ENCODE assay signal across 23 mouse cellular contexts in the genomic region with DNA sequence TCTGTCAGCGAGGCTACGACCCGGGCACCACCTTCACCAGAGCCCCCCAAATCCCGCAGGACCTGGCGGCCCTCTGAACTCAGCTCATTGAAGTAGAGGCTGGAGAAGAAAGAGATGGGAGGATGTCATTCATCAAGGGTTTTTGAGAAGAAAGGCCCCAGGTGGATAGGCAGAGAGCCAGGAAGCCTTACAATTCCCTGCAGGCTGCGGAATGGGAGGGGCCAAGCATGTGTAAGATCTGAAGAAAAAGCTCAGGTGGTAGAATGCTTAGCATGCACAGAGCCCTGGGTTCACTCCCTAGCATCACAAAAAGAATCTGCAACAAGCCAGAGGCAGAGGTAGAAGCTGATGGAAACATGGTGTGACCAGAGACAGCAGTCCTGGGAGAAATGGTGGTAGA. TPM values are rescaled to one million over a fixed set of nuclear protein-coding genes. Genes with fewer than 3 reads are reported as not detected.
DNase-seq lines count a peak whose midpoint lies in the region; ATAC-seq lines count a peak whose summit lies in the region.
"Had no signal": no experiment of that assay in that cellular context is flagged by ENCODE, and none has a peak within 500 bp of the region (broad histone marks: within the 10 kb centered on the region; RNA-seq: fewer than 3 reads in every experiment).

No protein-coding gene starts in this region.

- H3K9ac ChIP-seq in hindbrain, embryonic 13.5 days = no peak overlapping the region; the same call in 1 of the 2 replicates
- H3K9ac ChIP-seq in hindbrain, embryonic 11.5 days (ENCODE audit: low read depth, low read length) = no peak overlapping the region
- H3K9ac ChIP-seq in limb, embryonic 12.5 days (replicated peaks) = no peak overlapping the region
- H3K9ac ChIP-seq: embryonic facial prominence, embryonic 15.5 days; hindbrain, embryonic 15.5 days; liver, embryonic 15.5 days; neural tube, embryonic 12.5 days had no signal

- no peak for DNase-seq in hindbrain, embryonic 11.5 days (ENCODE audit: low spot score)
- DNase-seq in embryonic facial prominence, embryonic 10.5 days (ENCODE audit: low spot score) = no peak
- DNase-seq in thymus, postnatal 14 days = peak; percentile 80
- no peak for DNase-seq in left cerebral cortex, postnatal 36 days (ENCODE audit: low spot score in 2 of 2)
- DNase-seq in layer of hippocampus, adult 8-10 months (ENCODE audit: low spot score in 2 of 2) = no peak
- DNase-seq in frontal cortex, postnatal 10 days (ENCODE audit: low spot score in 2 of 2) = no peak
- DNase-seq: cerebellum, adult 11-12 months; kidney, adult 11 months; kidney, postnatal 10 days; layer of hippocampus, postnatal 36 days; lung, postnatal 10 days had no signal

- H3K4me2 ChIP-seq in hindbrain, embryonic 13.5 days = no peak overlapping the region
- no peak overlapping the region; the same call in 1 of the 2 replicates for H3K4me2 ChIP-seq in hindbrain, embryonic 11.5 days (replicated peaks; ENCODE audit: low read depth, low read length)
- H3K4me2 ChIP-seq in limb, embryonic 12.5 days = no peak overlapping the region
- H3K4me2 ChIP-seq: embryonic facial prominence, embryonic 15.5 days; hindbrain, embryonic 15.5 days; liver, embryonic 15.5 days; neural tube, embryonic 12.5 days had no signal

- no peaks in the 10 kb centered on the region for H3K36me3 ChIP-seq in hindbrain, embryonic 13.5 days
- H3K36me3 ChIP-seq in hindbrain, embryonic 11.5 days (ENCODE audit: control insufficient read depth, insufficient read depth, low read length) = no peaks in the 10 kb centered on the region
- no peaks in the 10 kb centered on the region for H3K36me3 ChIP-seq in embryonic facial prominence, embryonic 10.5 days (replicated peaks)
- H3K36me3 ChIP-seq in limb, embryonic 12.5 days = no peaks in the 10 kb centered on the region
- H3K36me3 ChIP-seq: hindbrain, embryonic 15.5 days; liver, embryonic 15.5 days; neural tube, embryonic 12.5 days had no signal

- no peaks in the 10 kb centered on the region for H3K9me3 ChIP-seq in hindbrain, embryonic 13.5 days
- no peaks in the 10 kb centered on the region for H3K9me3 ChIP-seq in hindbrain, embryonic 11.5 days (ENCODE audit: control insufficient read depth, low read length)
- no peaks in the 10 kb centered on the region for H3K9me3 ChIP-seq in embryonic facial prominence, embryonic 10.5 days
- H3K9me3 ChIP-seq in limb, embryonic 12.5 days = no peaks in the 10 kb centered on the region
- H3K9me3 ChIP-seq: embryonic facial prominence, embryonic 15.5 days; hindbrain, embryonic 15.5 days; liver, embryonic 15.5 days; neural tube, embryonic 12.5 days had no signal

- peak overlapping the region; percentile 85 for H3K27ac ChIP-seq in hindbrain, embryonic 13.5 days
- no peak overlapping the region for H3K27ac ChIP-seq in hindbrain, embryonic 11.5 days (ENCODE audit: low read depth, low read length)
- H3K27ac ChIP-seq in embryonic facial prominence, embryonic 10.5 days (replicated peaks) = 0 out of 2 replicates have a peak overlapping the region, but pooled peaks have one; percentile 48
- H3K27ac ChIP-seq in limb, embryonic 12.5 days = 0 out of 2 replicates have a peak overlapping the region, but pooled peaks have one; percentile 4
- H3K27ac ChIP-seq: embryonic facial prominence, embryonic 15.5 days; liver, embryonic 15.5 days; neural tube, embryonic 12.5 days had no signal

- intact Hi-C loops in left cerebral cortex, postnatal 36 days (cut with DNase I) = no loop called here

- no peak for ATAC-seq in hindbrain, embryonic 13.5 days (ENCODE audit: low FRiP score)
- ATAC-seq in hindbrain, embryonic 11.5 days (ENCODE audit: low FRiP score) = no peak
- no peak for ATAC-seq in limb, embryonic 12.5 days (ENCODE audit: insufficient number of reproducible peaks, insufficient read depth, low FRiP score, low TSS enrichment, low read depth)
- ATAC-seq: Patski had no signal

- H3K27me3 ChIP-seq in hindbrain, embryonic 13.5 days = peaks cover 14% of the 10 kb centered on the region; the same call in 1 of the 2 replicates
- H3K27me3 ChIP-seq in hindbrain, embryonic 11.5 days (ENCODE audit: control insufficient read depth, insufficient read depth, low read length) = no peaks in the 10 kb centered on the region
- H3K27me3 ChIP-seq in embryonic facial prominence, embryonic 10.5 days (replicated peaks; ENCODE audit: low read depth, poor library complexity, severe bottlenecking) = peaks cover 30% of the 10 kb centered on the region
- H3K27me3 ChIP-seq in limb, embryonic 12.5 days = peaks cover 12% of the 10 kb centered on the region
- H3K27me3 ChIP-seq: embryonic facial prominence, embryonic 15.5 days; hindbrain, embryonic 15.5 days; neural tube, embryonic 12.5 days had no signal

- H3K4me3 ChIP-seq in hindbrain, embryonic 13.5 days = no peak overlapping the region
- H3K4me3 ChIP-seq in hindbrain, embryonic 11.5 days (ENCODE audit: low read depth, low read length) = no peak overlapping the region
- no peak overlapping the region for H3K4me3 ChIP-seq in embryonic facial prominence, embryonic 10.5 days
- no peak overlapping the region for H3K4me3 ChIP-seq in limb, embryonic 12.5 days (replicated peaks)
- H3K4me3 ChIP-seq: embryonic facial prominence, embryonic 15.5 days; hindbrain, embryonic 15.5 days; liver, embryonic 15.5 days; neural tube, embryonic 12.5 days had no signal

- H3K4me1 ChIP-seq in hindbrain, embryonic 13.5 days (replicated peaks) = peaks cover 49% of the 10 kb centered on the region
- no peaks in the 10 kb centered on the region; the same call in none of the 2 replicates for H3K4me1 ChIP-seq in hindbrain, embryonic 11.5 days (replicated peaks; ENCODE audit: control insufficient read depth, insufficient read depth, low read length)
- peaks cover 37% of the 10 kb centered on the region for H3K4me1 ChIP-seq in embryonic facial prominence, embryonic 10.5 days
- H3K4me1 ChIP-seq in limb, embryonic 12.5 days (replicated peaks) = peaks cover 32% of the 10 kb centered on the region

- 81% methylated on average over 6 of the region's 6 CpGs for WGBS in hindbrain, embryonic 13.5 days
- 82% methylated on average over 6 of the region's 6 CpGs for WGBS in hindbrain, embryonic 11.5 days
- WGBS in embryonic facial prominence, embryonic 10.5 days = 81% methylated on average over 6 of the region's 6 CpGs
- 73% methylated on average over 6 of the region's 6 CpGs for WGBS in limb, embryonic 12.5 days

RNA-seq across cellular contexts. Expression of a gene that starts 2.2 kb away (rescaled TPM):
- polyA plus RNA-seq in hindbrain, embryonic 13.5 days (2015; fragmentation: Nextera tagmentation; extraction: Ambion mirVana) = 0.17 and 0.48 TPM in 2 replicates
- 0.13 TPM in 1 of 2 replicates, not detected in the other for polyA plus RNA-seq in hindbrain, embryonic 11.5 days (2014; fragmentation: Nextera tagmentation; extraction: Ambion mirVana)
- 0.09 TPM in 1 of 2 replicates, not detected in the other for polyA plus RNA-seq in embryonic facial prominence, embryonic 10.5 days (2016; fragmentation: Nextera tagmentation; extraction: Ambion mirVana)
- not detected in 2 replicates for polyA plus RNA-seq in limb, embryonic 12.5 days (2016; fragmentation: Nextera tagmentation; extraction: Ambion mirVana)
- under 1 TPM; 0.57 to 0.82 TPM for total RNA-seq in left cerebral cortex, postnatal 36 days (2021)
- total RNA-seq in layer of hippocampus, adult 8-10 months (2022) = 1 to 10 TPM in 3 of 4 experiments, under 1 TPM in 1; 0.49 to 2.0 (median 1.1) TPM
- total RNA-seq: adrenal gland, adult 2 months; common myeloid progenitor, adult 5-6 weeks had no signal
- polyA plus RNA-seq: adrenal gland, adult 2 months; heart, embryonic 14.5 days; liver, embryonic 15.5 days had no signal

RNA-seq across cellular contexts. Expression of a gene that starts 13.0 kb away (rescaled TPM):
- polyA plus RNA-seq in hindbrain, embryonic 13.5 days (2015; fragmentation: Nextera tagmentation; extraction: Ambion mirVana) = not detected in 2 replicates
- not detected in 2 replicates for polyA plus RNA-seq in hindbrain, embryonic 11.5 days (2014; fragmentation: Nextera tagmentation; extraction: Ambion mirVana)
- not detected in 2 replicates for polyA plus RNA-seq in embryonic facial prominence, embryonic 10.5 days (2016; fragmentation: Nextera tagmentation; extraction: Ambion mirVana)
- polyA plus RNA-seq in limb, embryonic 12.5 days (2016; fragmentation: Nextera tagmentation; extraction: Ambion mirVana) = not detected in 2 replicates
- 1 to 10 TPM; 1.3 to 2.7 TPM for total RNA-seq in left cerebral cortex, postnatal 36 days (2021)
- total RNA-seq in layer of hippocampus, adult 8-10 months (2022) = 10 to 100 TPM in 1 of 4 experiments, 1 to 10 TPM in 3; 2.4 to 10.2 (median 4.0) TPM
- total RNA-seq: common myeloid progenitor, adult 5-6 weeks; gastrocnemius, postnatal 4 days had no signal
- polyA plus RNA-seq: heart, embryonic 14.5 days; hindbrain, embryonic 15.5 days; limb, embryonic 11.5 days; liver, embryonic 15.5 days; neural tube, embryonic 12.5 days; Patski had no signal

RNA-seq across cellular contexts. Expression of a gene that starts 15.0 kb away (rescaled TPM):
- polyA plus RNA-seq in hindbrain, embryonic 13.5 days (2015; fragmentation: Nextera tagmentation; extraction: Ambion mirVana) = 4.4 TPM in 2 replicates
- polyA plus RNA-seq in hindbrain, embryonic 11.5 days (2014; fragmentation: Nextera tagmentation; extraction: Ambion mirVana) = 1.9 and 2.9 TPM in 2 replicates
- polyA plus RNA-seq in embryonic facial prominence, embryonic 10.5 days (2016; fragmentation: Nextera tagmentation; extraction: Ambion mirVana) = 1.9 and 2.4 TPM in 2 replicates
- 5.3 and 6.7 TPM in 2 replicates for polyA plus RNA-seq in limb, embryonic 12.5 days (2016; fragmentation: Nextera tagmentation; extraction: Ambion mirVana)
- total RNA-seq in left cerebral cortex, postnatal 36 days (2021) = 10 to 100 TPM; 12.1 to 14.1 TPM
- 10 to 100 TPM in 3 of 4 experiments, 1 to 10 TPM in 1; 8.7 to 13.1 (median 10.5) TPM for total RNA-seq in layer of hippocampus, adult 8-10 months (2022)

RNA-seq across cellular contexts. Expression of a gene that starts 19.6 kb away (rescaled TPM):
- polyA plus RNA-seq in hindbrain, embryonic 13.5 days (2015; fragmentation: Nextera tagmentation; extraction: Ambion mirVana) = 21.5 and 24.4 TPM in 2 replicates
- 22.7 and 24.7 TPM in 2 replicates for polyA plus RNA-seq in hindbrain, embryonic 11.5 days (2014; fragmentation: Nextera tagmentation; extraction: Ambion mirVana)
- polyA plus RNA-seq in embryonic facial prominence, embryonic 10.5 days (2016; fragmentation: Nextera tagmentation; extraction: Ambion mirVana) = 25.4 and 25.5 TPM in 2 replicates
- 18.4 and 18.7 TPM in 2 replicates for polyA plus RNA-seq in limb, embryonic 12.5 days (2016; fragmentation: Nextera tagmentation; extraction: Ambion mirVana)
- 10 to 100 TPM; 45.2 to 65.1 TPM for total RNA-seq in left cerebral cortex, postnatal 36 days (2021)
- 10 to 100 TPM; 58.7 to 75.3 (median 65.0) TPM for total RNA-seq in layer of hippocampus, adult 8-10 months (2022)

RNA-seq across cellular contexts. Expression of a gene that starts 35.0 kb away (rescaled TPM):
- polyA plus RNA-seq in hindbrain, embryonic 13.5 days (2015; fragmentation: Nextera tagmentation; extraction: Ambion mirVana) = 18.0 and 20.1 TPM in 2 replicates
- polyA plus RNA-seq in hindbrain, embryonic 11.5 days (2014; fragmentation: Nextera tagmentation; extraction: Ambion mirVana) = 2.9 and 5.7 TPM in 2 replicates
- polyA plus RNA-seq in embryonic facial prominence, embryonic 10.5 days (2016; fragmentation: Nextera tagmentation; extraction: Ambion mirVana) = 2.6 and 3.1 TPM in 2 replicates
- polyA plus RNA-seq in limb, embryonic 12.5 days (2016; fragmentation: Nextera tagmentation; extraction: Ambion mirVana) = 7.0 and 7.7 TPM in 2 replicates
- 10 to 100 TPM; 56.6 to 65.0 TPM for total RNA-seq in left cerebral cortex, postnatal 36 days (2021)
- 10 to 100 TPM; 69.2 to 77.6 (median 71.1) TPM for total RNA-seq in layer of hippocampus, adult 8-10 months (2022)
